Mouse (Mus musculus) c-Kit-positive CD71-positive TER-119-positive erythroid progenitor cells, embryonic 14.5 days (primary cell): ENCODE results near the gene Hist1h1c.

Experiments
- DNase-seq: peaks from one replicate; pipeline ENCODE4 v3.0.0-alpha.2; 2013; ENCODE audit warnings: low spot score

Hist1h1c gene

GRCm38 (mm10) chr13:23745381-23746161 is 7.0 kb downstream of the Hist1h1c start, which contains the start of gene Hist1h3c:
TSS of gene Hist1h3c (minus strand) at chr13:23745602.
- peak; percentile 96 for DNase-seq

GRCm38 (mm10) chr13:23746201-23747080 is 7.8 kb downstream of the Hist1h1c start, which contains the start of gene Hist1h2bb:
TSS of gene Hist1h2bb (plus strand) at chr13:23746734.
- peak; percentile 96 for DNase-seq

GRCm38 (mm10) chr13:23747081-23747891 is 8.7 kb downstream of the Hist1h1c start:
- peak; percentile 76 for DNase-seq

- DNase-seq = peak; percentile 69
Observed at GRCm38 (mm10) chr13:23747892-23748288, 9.3 kb downstream of the Hist1h1c start.

- DNase-seq = peak; percentile 35
Observed at GRCm38 (mm10) chr13:23749563-23750121, 11.0 kb downstream of the Hist1h1c start.

GRCm38 (mm10) chr13:23750839-23751477 is 12.3 kb downstream of the Hist1h1c start, which contains the start of gene Hist1h2ab:
TSS of gene Hist1h2ab (plus strand) at chr13:23751126.
- DNase-seq = peak; percentile 93

GRCm38 (mm10) chr13:23751478-23751956 is 12.9 kb downstream of the Hist1h1c start:
- DNase-seq = peak; percentile 73

GRCm38 (mm10) chr13:23752067-23752741 is 13.6 kb downstream of the Hist1h1c start, which contains the start of gene Hist1h3b:
TSS of gene Hist1h3b (plus strand) at chr13:23752267.
- DNase-seq = peak; percentile 99

GRCm38 (mm10) chr13:23752742-23753172 is 14.1 kb downstream of the Hist1h1c start:
- DNase-seq = peak; percentile 59

GRCm38 (mm10) chr13:23753314-23754078 is 14.9 kb downstream of the Hist1h1c start:
- DNase-seq = peak; percentile 38

GRCm38 (mm10) chr13:23755000-23755399 is 16.4 kb downstream of the Hist1h1c start:
- no peak for DNase-seq

- DNase-seq = peak; percentile 98
Observed at GRCm38 (mm10) chr13:23756790-23757189, 18.2 kb downstream of the Hist1h1c start, which contains the start of gene Hist1h4b. TSS of gene Hist1h4b (plus strand) at chr13:23757013.

- no peak for DNase-seq
Observed at GRCm38 (mm10) chr13:23757211-23757773, 18.7 kb downstream of the Hist1h1c start.

- peak; percentile 33 for DNase-seq
Observed at GRCm38 (mm10) chr13:23757921-23758320, 19.3 kb downstream of the Hist1h1c start.

GRCm38 (mm10) chr13:23759251-23759771 is 20.7 kb downstream of the Hist1h1c start:
- no peak for DNase-seq

GRCm38 (mm10) chr13:23759916-23760239 is 21.3 kb downstream of the Hist1h1c start:
- no peak for DNase-seq

GRCm38 (mm10) chr13:23760240-23760971 is 21.8 kb downstream of the Hist1h1c start:
- DNase-seq = peak; percentile 78
